Mouse (Mus musculus): ENCODE measurements around the gene Slc25a22. TPM values are rescaled to one million over a fixed set of nuclear protein-coding genes. Genes with fewer than 3 reads are reported as not detected.
"Not testable (repeated sequence)": the region's sequence is repeated elsewhere in the genome, so short reads cannot be mapped to it uniquely, and the experiment has no call there.

Slc25a22 gene
- polyA plus RNA-seq, 1 experiment from 2014 or later = 29.1 TPM

GRCm38 (mm10) chr7:141457236-141457635 lies 19.5 kb upstream of the Slc25a22 start:
- DNase-seq (ENCODE audit: low spot score) (no peak), ATAC-seq (ENCODE audit: low read depth) (no peak)
- no peaks in the 10 kb centered on the region for H3K9me3 ChIP-seq (ENCODE audit: control insufficient read depth, low read length)
- H3K9ac ChIP-seq (ENCODE audit: low read depth, low read length) = no peak overlapping the region
- H3K36me3 ChIP-seq (ENCODE audit: control insufficient read depth, insufficient read depth, low read length) = peaks cover 2% of the 10 kb centered on the region; the same call in 1 of the 2 replicates
- H3K27ac ChIP-seq (replicated peaks; ENCODE audit: low read depth, low read length) = no peak overlapping the region
- H3K4me1 ChIP-seq (ENCODE audit: control insufficient read depth, insufficient read depth, low read length) = 0 out of 2 replicates have a peak, but pooled peaks cover 8% of the 10 kb centered on the region
- H3K4me2 ChIP-seq (ENCODE audit: low read depth, low read length) = no peak overlapping the region
- no peak overlapping the region for H3K4me3 ChIP-seq (ENCODE audit: low read depth, low read length)
- 89% methylated on average over 14 of the region's 14 CpGs for WGBS
- H3K27me3 ChIP-seq (replicated peaks; ENCODE audit: control insufficient read depth, insufficient read depth, low read length) = peaks cover 30% of the 10 kb centered on the region

DNA sequence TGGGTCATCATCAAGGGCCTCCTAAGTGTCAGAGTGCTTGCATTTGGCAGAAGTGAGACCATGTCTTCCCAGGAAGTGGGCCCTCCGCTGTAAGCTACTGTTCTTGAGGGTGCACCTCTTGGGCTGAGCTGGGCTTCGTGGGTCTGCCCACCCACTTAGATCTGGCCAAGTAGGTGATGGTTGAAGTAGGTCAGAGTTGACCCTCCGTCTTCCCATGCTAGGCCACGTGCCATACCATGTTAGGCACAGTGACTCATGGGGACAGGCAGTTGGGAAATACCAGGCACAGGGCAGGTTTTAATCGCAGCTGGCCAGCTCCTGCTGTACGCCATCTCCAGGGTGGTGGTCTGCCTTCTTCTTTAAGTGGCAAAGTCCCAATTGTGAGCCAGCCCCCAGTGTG lies 19.0 kb upstream of the Slc25a22 start:
- H3K9me3 ChIP-seq (ENCODE audit: control insufficient read depth, low read length) = no peaks in the 10 kb centered on the region
- peak overlapping the region; percentile 96; the same call in 1 of the 2 replicates for H3K4me2 ChIP-seq (ENCODE audit: low read depth, low read length)
- 88% methylated on average over 6 of the region's 6 CpGs for WGBS
- H3K4me1 ChIP-seq (ENCODE audit: control insufficient read depth, insufficient read depth, low read length) = 0 out of 2 replicates have a peak, but pooled peaks cover 4% of the 10 kb centered on the region
- peaks cover 7% of the 10 kb centered on the region for H3K36me3 ChIP-seq (ENCODE audit: control insufficient read depth, insufficient read depth, low read length)
- no peak overlapping the region for H3K4me3 ChIP-seq (ENCODE audit: low read depth, low read length)
- H3K9ac ChIP-seq (ENCODE audit: low read depth, low read length) = no peak overlapping the region
- no peak for DNase-seq (ENCODE audit: low spot score)
- no peak overlapping the region for H3K27ac ChIP-seq (replicated peaks; ENCODE audit: low read depth, low read length)
- H3K27me3 ChIP-seq (replicated peaks; ENCODE audit: control insufficient read depth, insufficient read depth, low read length) = peaks cover 25% of the 10 kb centered on the region
- ATAC-seq (ENCODE audit: low read depth) = no peak

DNA sequence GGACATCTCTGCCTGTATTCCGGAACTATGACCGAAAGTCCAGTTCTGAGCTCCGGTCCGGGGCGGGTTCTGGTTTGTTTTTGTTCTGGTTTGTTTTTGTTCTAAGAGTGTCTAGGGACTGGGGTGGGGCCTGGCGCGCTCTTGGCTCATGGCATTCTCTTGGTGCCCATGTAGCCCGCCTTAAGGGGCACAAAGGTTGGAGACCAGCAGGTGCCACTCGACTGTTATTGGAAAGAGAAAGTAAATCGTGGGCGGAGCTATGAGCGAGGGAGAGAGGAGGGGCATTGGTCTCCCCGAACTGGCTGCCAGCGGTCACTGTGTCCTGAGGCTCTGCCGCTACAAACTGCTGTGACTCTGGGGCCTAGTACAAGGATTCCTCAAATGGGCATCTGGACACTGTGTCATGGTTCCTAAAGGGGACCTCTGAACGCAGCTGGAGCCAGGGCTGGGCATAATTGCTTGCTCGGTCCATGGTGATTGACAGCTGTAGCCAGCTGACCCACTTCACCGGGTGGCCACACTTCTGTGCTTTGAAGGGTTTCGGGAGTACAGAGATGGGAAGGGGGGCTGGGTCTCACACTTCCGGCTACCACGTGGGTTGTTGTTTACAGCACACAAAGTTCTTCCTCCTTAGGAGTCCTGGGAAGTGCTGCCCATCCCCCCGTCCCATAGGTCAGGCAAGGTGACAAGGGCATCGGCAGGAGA lies 18.1 kb upstream of the Slc25a22 start:
- 0 out of 2 replicates have a peak, but pooled peaks cover 4% of the 10 kb centered on the region for H3K4me1 ChIP-seq (ENCODE audit: control insufficient read depth, insufficient read depth, low read length)
- H3K9me3 ChIP-seq (ENCODE audit: control insufficient read depth, low read length) = no peaks in the 10 kb centered on the region
- H3K4me3 ChIP-seq (ENCODE audit: low read depth, low read length) = peak overlapping the region; percentile 63
- ATAC-seq (ENCODE audit: low read depth) (peak; percentile 7; the same call in 1 of the 2 replicates), DNase-seq (ENCODE audit: low spot score) (no peak)
- H3K9ac ChIP-seq (ENCODE audit: low read depth, low read length) = peak overlapping the region; percentile 70
- peak overlapping the region; percentile 31; the same call in 1 of the 2 replicates for H3K27ac ChIP-seq (replicated peaks; ENCODE audit: low read depth, low read length)
- peaks cover 17% of the 10 kb centered on the region for H3K36me3 ChIP-seq (ENCODE audit: control insufficient read depth, insufficient read depth, low read length)
- peak overlapping the region; percentile 96 for H3K4me2 ChIP-seq (ENCODE audit: low read depth, low read length)
- peaks cover 15% of the 10 kb centered on the region for H3K27me3 ChIP-seq (replicated peaks; ENCODE audit: control insufficient read depth, insufficient read depth, low read length)
- WGBS = 2% methylated on average over 22 of the region's 23 CpGs

GRCm38 (mm10) chr7:141454967-141455551 lies 17.4 kb upstream of the Slc25a22 start, which contains the start of gene Pnpla2:
Pnpla2 (plus strand) TSS chr7:141455198.
- DNase-seq (ENCODE audit: low spot score) (peak; percentile 94), ATAC-seq (ENCODE audit: low read depth) (peak; percentile 90)
- Histone ChIP-seq H3K4me2 (ENCODE audit: low read depth, low read length) (peak within 1 kb of the TSS; percentile 96), H3K36me3 (ENCODE audit: control insufficient read depth, insufficient read depth, low read length) (peaks cover 24% of the 10 kb centered on the region), H3K4me1 (ENCODE audit: control insufficient read depth, insufficient read depth, low read length) (0 out of 2 replicates have a peak, but pooled peaks cover 4% of the 10 kb centered on the region), H3K9me3 (ENCODE audit: control insufficient read depth, low read length) (no peaks in the 10 kb centered on the region), H3K4me3 (ENCODE audit: low read depth, low read length) (peak within 1 kb of the TSS; percentile 63), H3K27me3 (replicated peaks; ENCODE audit: control insufficient read depth, insufficient read depth, low read length) (peaks cover 8% of the 10 kb centered on the region), H3K27ac (replicated peaks; ENCODE audit: low read depth, low read length) (peak within 1 kb of the TSS; percentile 31; the same call in 1 of the 2 replicates), H3K9ac (ENCODE audit: low read depth, low read length) (peak within 1 kb of the TSS; percentile 70)
- WGBS = under 1% methylated on average over 30 of the region's 45 CpGs

GRCm38 (mm10) chr7:141453636-141454035 lies 15.9 kb upstream of the Slc25a22 start:
- DNase-seq (ENCODE audit: low spot score) = no peak
- Histone ChIP-seq H3K36me3 (ENCODE audit: control insufficient read depth, insufficient read depth, low read length) (peaks cover 38% of the 10 kb centered on the region), H3K4me3 (ENCODE audit: low read depth, low read length) (no peak overlapping the region), H3K4me2 (ENCODE audit: low read depth, low read length) (no peak overlapping the region), H3K4me1 (ENCODE audit: control insufficient read depth, insufficient read depth, low read length) (peaks cover 7% of the 10 kb centered on the region), H3K27me3 (replicated peaks; ENCODE audit: control insufficient read depth, insufficient read depth, low read length) (no peaks in the 10 kb centered on the region), H3K9me3 (ENCODE audit: control insufficient read depth, low read length) (no peaks in the 10 kb centered on the region), H3K9ac (ENCODE audit: low read depth, low read length) (no peak overlapping the region), H3K27ac (replicated peaks; ENCODE audit: low read depth, low read length) (no peak overlapping the region)
- no peak for ATAC-seq (ENCODE audit: low read depth)
- 81% methylated on average over 2 of the region's 2 CpGs for WGBS

DNA sequence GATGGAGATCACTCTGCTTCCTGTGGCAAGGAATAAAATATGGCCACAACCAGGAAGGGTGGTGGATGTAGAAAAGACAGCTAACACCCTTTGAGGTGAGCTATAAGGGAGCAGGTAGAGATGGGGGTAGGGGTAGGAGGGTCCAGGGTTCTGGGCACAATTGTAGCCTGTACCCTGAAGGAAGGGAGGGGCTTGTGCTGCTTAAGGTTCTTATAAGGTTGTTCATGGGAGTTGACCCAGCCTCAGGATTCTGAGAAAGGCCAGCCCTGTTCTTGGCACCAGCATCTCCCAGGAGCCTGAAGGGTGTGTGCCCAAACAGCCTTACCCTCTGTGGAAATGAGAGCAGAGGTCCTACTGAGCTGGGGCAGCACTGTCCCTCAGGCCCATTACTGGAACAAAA lies 14.2 kb upstream of the Slc25a22 start:
- no peak for ATAC-seq (ENCODE audit: low read depth)
- Histone ChIP-seq H3K9ac (ENCODE audit: low read depth, low read length) (no peak overlapping the region), H3K4me1 (ENCODE audit: control insufficient read depth, insufficient read depth, low read length) (peaks cover 12% of the 10 kb centered on the region), H3K4me3 (ENCODE audit: low read depth, low read length) (no peak overlapping the region), H3K36me3 (ENCODE audit: control insufficient read depth, insufficient read depth, low read length) (peaks cover 41% of the 10 kb centered on the region), H3K27me3 (replicated peaks; ENCODE audit: control insufficient read depth, insufficient read depth, low read length) (no peaks in the 10 kb centered on the region), H3K9me3 (ENCODE audit: control insufficient read depth, low read length) (no peaks in the 10 kb centered on the region), H3K4me2 (ENCODE audit: low read depth, low read length) (no peak overlapping the region), H3K27ac (replicated peaks; ENCODE audit: low read depth, low read length) (no peak overlapping the region)
- DNase-seq (ENCODE audit: low spot score) = no peak

DNA sequence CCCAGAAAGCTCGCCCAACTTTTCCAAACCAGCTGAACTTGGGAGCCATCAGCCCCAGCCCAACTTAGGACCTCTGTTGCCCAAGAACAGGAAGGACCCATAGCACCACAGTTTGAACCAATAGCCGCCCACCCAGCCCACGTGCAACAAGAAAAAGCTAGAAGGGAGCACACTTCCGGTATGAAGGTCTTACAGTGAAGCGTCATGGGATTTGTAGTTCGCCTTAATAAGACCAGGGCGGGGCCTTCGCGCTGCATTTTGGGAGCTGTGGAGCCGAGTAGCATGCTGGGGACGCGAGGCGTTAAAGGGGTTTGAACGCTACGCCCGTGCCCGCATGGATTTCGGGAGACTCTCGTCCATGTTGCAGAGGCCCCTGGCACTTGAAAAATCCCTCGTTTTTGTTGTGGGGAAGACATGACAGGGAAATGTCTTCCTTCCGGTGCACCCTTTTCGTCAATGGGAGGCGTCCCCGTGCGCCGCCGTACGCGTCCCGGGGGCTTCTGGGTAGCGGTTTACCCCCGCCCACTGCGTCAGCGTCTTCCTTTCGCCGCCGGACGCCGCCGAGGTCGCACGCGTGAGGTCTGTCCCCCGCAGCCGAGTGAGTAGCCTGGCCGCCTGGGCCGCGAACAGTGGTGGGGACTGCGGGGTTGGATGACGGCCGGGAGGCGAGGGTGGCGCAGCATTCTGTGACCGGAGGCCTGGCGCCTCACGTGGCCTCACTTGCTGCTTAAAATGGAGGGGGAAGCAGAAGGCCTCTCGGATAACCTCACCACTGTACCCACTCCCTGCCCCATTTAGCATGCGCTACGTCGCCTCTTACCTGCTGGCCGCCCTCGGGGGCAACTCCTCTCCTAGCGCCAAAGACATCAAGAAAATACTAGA lies 9.7 kb upstream of the Slc25a22 start, which contains the start of gene Rplp2:
Gene Rplp2 (plus strand): TSS at position 261 of the 882 bp plus-strand sequence.
- peak within 1 kb of the TSS; percentile 85 for H3K4me3 ChIP-seq (ENCODE audit: low read depth, low read length)
- H3K27ac ChIP-seq (replicated peaks; ENCODE audit: low read depth, low read length) = peak within 1 kb of the TSS; percentile 86
- DNase-seq (ENCODE audit: low spot score) (peak; percentile 99), ATAC-seq (ENCODE audit: low read depth) (peak; percentile 92)
- H3K36me3 ChIP-seq (ENCODE audit: control insufficient read depth, insufficient read depth, low read length) = peaks cover 40% of the 10 kb centered on the region
- peak within 1 kb of the TSS; percentile 91 for H3K4me2 ChIP-seq (ENCODE audit: low read depth, low read length)
- no peaks in the 10 kb centered on the region for H3K27me3 ChIP-seq (replicated peaks; ENCODE audit: control insufficient read depth, insufficient read depth, low read length)
- no peaks in the 10 kb centered on the region for H3K9me3 ChIP-seq (ENCODE audit: control insufficient read depth, low read length)
- under 1% methylated on average over 41 of the region's 63 CpGs for WGBS
- peaks cover 21% of the 10 kb centered on the region for H3K4me1 ChIP-seq (ENCODE audit: control insufficient read depth, insufficient read depth, low read length)
- peak within 1 kb of the TSS; percentile 93 for H3K9ac ChIP-seq (ENCODE audit: low read depth, low read length)

DNA sequence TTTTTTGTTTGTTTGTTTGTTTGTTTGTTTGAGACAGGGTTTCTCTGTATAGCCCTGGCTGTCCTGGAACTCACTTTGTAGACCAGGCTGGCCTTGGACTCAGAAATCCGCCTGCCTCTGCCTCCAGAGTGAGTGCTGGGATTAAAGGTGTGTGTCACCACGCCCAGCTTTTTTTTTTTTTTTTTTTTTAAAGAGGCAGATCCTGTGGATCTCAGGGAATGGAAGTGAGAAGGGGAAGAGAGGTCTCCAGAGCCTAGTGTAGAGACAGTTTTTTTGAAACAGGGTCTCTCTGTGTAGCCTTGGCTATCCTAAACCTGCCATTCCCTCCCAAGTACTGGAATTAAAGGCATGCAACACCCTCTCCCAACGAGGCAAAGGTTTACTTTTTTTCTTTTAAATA lies 8.7 kb upstream of the Slc25a22 start:
- not testable (repeated sequence) for ATAC-seq (ENCODE audit: low read depth); H3K4me3 ChIP-seq (ENCODE audit: low read depth, low read length); H3K27me3 ChIP-seq (replicated peaks; ENCODE audit: control insufficient read depth, insufficient read depth, low read length); H3K9ac ChIP-seq (ENCODE audit: low read depth, low read length); H3K27ac ChIP-seq (replicated peaks; ENCODE audit: low read depth, low read length); DNase-seq (ENCODE audit: low spot score); H3K9me3 ChIP-seq (ENCODE audit: control insufficient read depth, low read length)
- Histone ChIP-seq H3K4me2 (ENCODE audit: low read depth, low read length) (peak overlapping the region; percentile 91; the same call in 1 of the 2 replicates), H3K4me1 (ENCODE audit: control insufficient read depth, insufficient read depth, low read length) (peaks cover 23% of the 10 kb centered on the region), H3K36me3 (ENCODE audit: control insufficient read depth, insufficient read depth, low read length) (peaks cover 38% of the 10 kb centered on the region)
- 84% methylated on average over 3 of the region's 3 CpGs for WGBS

Measured in embryonic facial prominence, embryonic 14.5 days (tissue).